Mouse (Mus musculus) stomach, embryonic 14.5 days (tissue): ENCODE results near the gene Dmrt3. TPM values are rescaled to one million over a fixed set of nuclear protein-coding genes. Genes with fewer than 3 reads are reported as not detected.

Source experiments
- ATAC-seq: fragments of 200-750 bp; cut with Nextera tagmentation; 2 replicates; pipeline ENCODE4 v1.8.0; 2017; ENCODE audit warnings: low read depth, moderate TSS enrichment; ENCODE audit not compliant: insufficient number of reproducible peaks, insufficient read depth, low FRiP score
- H3K27ac ChIP-seq: fragments of 300-500 bp; sonication (generic); 2 replicates; pipeline ENCODE4 v1.5.1; 2014; ENCODE audit warnings: mild to moderate bottlenecking, low read length, moderate library complexity, mixed read lengths
- H3K27me3 ChIP-seq: fragments of 300-500 bp; sonication (generic); 2 replicates; pipeline ENCODE4 v1.6.1; 2014; ENCODE audit warnings: low read length, control low read depth, mixed read lengths; ENCODE audit not compliant: control insufficient read depth, insufficient read depth
- H3K36me3 ChIP-seq: fragments of 300-500 bp; sonication (generic); 2 replicates; pipeline ENCODE4 v1.6.1; 2014; ENCODE audit warnings: mild to moderate bottlenecking, control low read depth, low read length, moderate library complexity, mixed read lengths; ENCODE audit not compliant: control insufficient read depth, insufficient read depth
- H3K4me1 ChIP-seq: fragments of 300-500 bp; sonication (generic); 2 replicates; pipeline ENCODE4 v1.6.1; 2014; ENCODE audit warnings: low read length, control low read depth, mixed read lengths; ENCODE audit not compliant: control insufficient read depth, insufficient read depth
- H3K4me2 ChIP-seq: fragments of 300-500 bp; sonication (generic); replicated peaks from 2 replicates; pipeline ENCODE4 v1.6.1; 2014; ENCODE audit warnings: low read depth, low read length, control low read depth
- H3K4me3 ChIP-seq: fragments of 300-500 bp; sonication (generic); 2 replicates; pipeline ENCODE4 v1.5.1; 2014; ENCODE audit warnings: low read depth, low read length, control low read depth
- H3K9ac ChIP-seq: fragments of 300-500 bp; sonication (generic); replicated peaks from 2 replicates; pipeline ENCODE4 v1.6.1; 2014; ENCODE audit warnings: low read depth, mild to moderate bottlenecking, control low read depth, low read length, moderate library complexity, mixed read lengths
- H3K9me3 ChIP-seq: fragments of 300-500 bp; sonication (generic); 2 replicates; pipeline ENCODE4 v1.6.1; 2016; ENCODE audit warnings: low read depth, low read length, control low read depth; ENCODE audit not compliant: control insufficient read depth
- WGBS: fragments of 180-500 bp; shearing (Covaris S2); extraction: QIAGEN DNeasy Blood & Tissue Kit; methylation state at CpG from one replicate; pipeline ENCODE4 v1.1.7; 2014; 5-methylcytosine and 5-hydroxymethylcytosine counted together
- polyA plus RNA-seq: library from polyadenylated mRNA; unstranded; fragments of >200 nt; fragmentation: Nextera tagmentation; extraction: Ambion mirVana; gene quantifications from 2 replicates; pipeline ENCODE4 v1.2.1, GENCODE M21; 2014

Gene Dmrt3
- polyA plus RNA-seq, 1 experiment from 2014 or later = 1.9 TPM

- Histone ChIP-seq H3K36me3 (no peaks in the 10 kb centered on the region), H3K4me3 (no peak overlapping the region), H3K27me3 (peaks cover 48% of the 10 kb centered on the region), H3K4me2 (peak overlapping the region; percentile 26; the same call in 1 of the 2 replicates), H3K4me1 (no peaks in the 10 kb centered on the region), H3K9ac (no peak overlapping the region; the same call in 1 of the 2 replicates), H3K9me3 (no peaks in the 10 kb centered on the region), H3K27ac (no peak overlapping the region)
- 4% methylated on average over 31 of the region's 31 CpGs for WGBS
- ATAC-seq = no peak
These were observed 55.6 kb downstream of the Dmrt3 start for GRCm38 (mm10) chr19:25665486-25666339.

GRCm38 (mm10) chr19:25667836-25668235 lies 57.7 kb downstream of the Dmrt3 start:
- H3K27me3 ChIP-seq = peaks cover 59% of the 10 kb centered on the region
- WGBS = 34% methylated on average over 4 of the region's 4 CpGs

GRCm38 (mm10) chr19:25669593-25670248 lies 59.6 kb downstream of the Dmrt3 start:
- no peak for ATAC-seq
- Histone ChIP-seq H3K9ac (no peak overlapping the region), H3K4me1 (0 out of 2 replicates have a peak, but pooled peaks cover 4% of the 10 kb centered on the region), H3K9me3 (no peaks in the 10 kb centered on the region), H3K27ac (no peak overlapping the region), H3K4me3 (no peak overlapping the region), H3K4me2 (no peak overlapping the region), H3K36me3 (no peaks in the 10 kb centered on the region), H3K27me3 (peaks cover 72% of the 10 kb centered on the region)
- WGBS = 12% methylated on average over 3 of the region's 3 CpGs

More at GRCm38 (mm10) chr19:25667836-25668235, 57.7 kb downstream of the Dmrt3 start:
- no peak overlapping the region for H3K27ac ChIP-seq
- no peak overlapping the region for H3K9ac ChIP-seq
- H3K4me3 ChIP-seq = no peak overlapping the region
- H3K36me3 ChIP-seq = no peaks in the 10 kb centered on the region
- no peak for ATAC-seq
- H3K9me3 ChIP-seq = no peaks in the 10 kb centered on the region
- no peak overlapping the region for H3K4me2 ChIP-seq
- no peaks in the 10 kb centered on the region for H3K4me1 ChIP-seq

DNA sequence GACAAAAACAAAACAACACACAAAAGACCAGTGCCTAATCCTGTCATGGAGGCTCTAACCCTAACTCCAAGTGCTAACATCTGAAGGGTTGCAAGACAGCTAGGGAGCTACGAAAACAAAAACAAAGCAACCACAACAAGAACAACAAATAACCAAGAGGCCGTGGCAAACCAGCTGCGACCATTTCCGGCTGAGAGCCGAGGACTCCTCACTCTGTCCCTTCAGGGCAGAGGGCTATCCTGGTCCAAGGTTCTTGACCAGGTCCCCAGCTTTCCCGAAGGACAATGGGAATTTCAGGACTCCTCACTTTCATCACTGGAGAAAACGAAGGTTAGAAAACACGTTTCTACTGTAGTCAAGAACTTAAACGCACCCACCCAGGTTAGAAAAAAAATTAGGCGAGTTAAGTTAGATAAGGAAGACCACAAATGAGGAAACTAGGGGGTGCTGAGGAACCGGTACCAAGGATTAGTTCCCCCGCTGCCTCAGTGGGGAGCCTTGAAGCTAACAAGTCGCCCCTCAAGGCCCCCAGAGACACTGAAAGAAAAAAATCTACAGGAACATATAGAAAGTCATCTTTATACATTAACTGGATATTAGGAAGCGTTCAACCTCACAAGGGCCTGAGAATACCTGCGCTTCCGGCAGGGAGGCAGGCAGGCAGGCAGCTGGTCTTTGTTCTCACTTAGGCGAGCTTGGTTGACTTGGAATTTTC lies 60.6 kb downstream of the Dmrt3 start:
- Histone ChIP-seq H3K9ac (no peak overlapping the region), H3K4me2 (no peak overlapping the region), H3K27me3 (peaks cover 67% of the 10 kb centered on the region), H3K27ac (no peak overlapping the region), H3K4me3 (no peak overlapping the region), H3K36me3 (no peaks in the 10 kb centered on the region), H3K9me3 (no peaks in the 10 kb centered on the region), H3K4me1 (0 out of 2 replicates have a peak, but pooled peaks cover 4% of the 10 kb centered on the region)
- no peak for ATAC-seq
- 4% methylated on average over 17 of the region's 17 CpGs for WGBS

DNA sequence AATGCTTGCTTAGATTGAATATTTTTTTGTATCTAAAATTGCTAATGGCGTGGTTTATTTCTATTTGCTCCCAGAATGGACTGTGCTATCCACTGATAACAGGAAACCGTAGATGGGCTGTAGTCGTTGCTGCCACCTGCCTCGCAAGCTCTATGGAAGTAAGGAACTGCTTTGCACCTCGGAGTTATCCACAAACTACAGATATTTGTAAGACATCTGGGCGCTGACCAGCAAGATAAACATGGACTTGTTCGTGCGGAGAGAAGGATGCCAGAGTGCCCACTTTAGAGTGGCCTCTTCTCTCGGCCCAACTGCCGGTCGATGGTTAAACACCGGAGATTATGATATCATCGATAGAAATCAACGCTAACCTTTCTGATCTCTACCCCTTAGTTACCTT lies 61.6 kb downstream of the Dmrt3 start:
- peaks cover 69% of the 10 kb centered on the region for H3K27me3 ChIP-seq

DNA sequence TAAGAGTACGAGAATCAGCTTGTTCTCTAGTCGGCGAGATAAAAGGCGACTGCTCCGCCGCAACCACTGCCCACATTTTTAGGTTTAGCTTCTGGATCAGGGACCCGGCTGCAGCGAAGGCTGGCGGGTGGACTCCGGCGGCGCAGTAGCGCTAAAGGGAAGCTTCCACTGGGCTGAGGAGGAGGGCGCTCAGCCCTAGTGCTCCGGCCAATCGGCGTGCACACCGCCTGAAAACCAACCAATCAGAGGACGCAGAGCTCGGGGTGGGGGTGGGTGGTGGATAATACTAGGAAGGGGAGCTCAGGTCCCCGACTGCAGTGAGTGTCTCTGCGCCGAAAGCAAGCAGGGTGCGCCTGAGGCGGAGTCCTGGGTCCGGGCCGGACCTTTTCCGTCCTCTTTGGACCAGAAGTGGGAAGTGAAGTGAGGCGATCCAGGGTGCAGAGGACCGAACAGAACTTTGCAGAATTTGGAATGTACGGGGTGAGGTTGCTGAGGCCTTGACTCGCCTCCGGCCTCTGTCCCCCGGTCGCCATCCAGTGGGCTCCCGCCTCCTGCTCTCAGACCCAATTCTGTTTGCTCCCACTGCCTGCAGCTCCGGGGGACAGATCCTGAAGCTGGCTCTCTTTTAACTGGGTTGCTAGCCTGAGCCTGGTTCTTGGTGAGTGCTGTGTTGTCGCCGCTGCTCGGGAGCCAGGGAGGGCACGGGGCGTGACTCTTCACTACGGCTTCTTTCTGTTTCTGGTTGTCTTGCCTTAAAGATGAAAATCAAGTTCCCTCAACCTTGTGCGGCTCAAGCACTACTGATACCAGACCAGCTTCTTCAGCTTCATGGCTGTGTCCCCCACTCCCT lies 62.2 kb downstream of the Dmrt3 start, which contains the start of gene Dmrt2:
Gene Dmrt2, plus strand, starts transcription at position 311 of the 850 bp plus-strand sequence.
- Histone ChIP-seq H3K4me3 (peak within 1 kb of the TSS; percentile 26), H3K9ac (no peak within 1 kb of the TSS), H3K27me3 (peaks cover 63% of the 10 kb centered on the region), H3K4me2 (peak within 1 kb of the TSS; percentile 68), H3K27ac (no peak within 1 kb of the TSS), H3K36me3 (no peaks in the 10 kb centered on the region), H3K9me3 (no peaks in the 10 kb centered on the region), H3K4me1 (0 out of 2 replicates have a peak, but pooled peaks cover 4% of the 10 kb centered on the region)
- under 1% methylated on average over 44 of the region's 44 CpGs for WGBS
- peak; percentile 95 for ATAC-seq

More for the DNA sequence above, 61.6 kb downstream of the Dmrt3 start:
- ATAC-seq = no peak
- H3K36me3 ChIP-seq = no peaks in the 10 kb centered on the region
- H3K4me2 ChIP-seq = peak overlapping the region; percentile 68
- H3K9me3 ChIP-seq = no peaks in the 10 kb centered on the region
- H3K9ac ChIP-seq = no peak overlapping the region
- no peak overlapping the region for H3K27ac ChIP-seq
- 0 out of 2 replicates have a peak, but pooled peaks cover 4% of the 10 kb centered on the region for H3K4me1 ChIP-seq
- H3K4me3 ChIP-seq = peak overlapping the region; percentile 26
- under 1% methylated on average over 14 of the region's 14 CpGs for WGBS
